Mouse (Mus musculus) cortical plate, adult 2 months (tissue): ENCODE measurements around the gene Cep78. TPM values are rescaled to one million over a fixed set of nuclear protein-coding genes. Genes with fewer than 3 reads are reported as not detected.
A peak's percentile ranks its signal among the peaks of the same experiment; 100 is the strongest.

ENCODE experiments used
- H3K27ac ChIP-seq: fragments of 200-500 bp; 2 replicates; pipeline ENCODE4 v1.5.1; 2012; ENCODE audit warnings: low read length, control low read depth, inconsistent platforms; ENCODE audit not compliant: insufficient read depth
- H3K4me1 ChIP-seq: fragments of 200-500 bp; 2 replicates; pipeline ENCODE4 v1.6.1; 2011; ENCODE audit warnings: low read length; ENCODE audit not compliant: control insufficient read depth, insufficient read depth
- H3K4me3 ChIP-seq: fragments of 200-500 bp; 2 replicates; pipeline ENCODE4 v1.5.1; 2011; ENCODE audit warnings: mild to moderate bottlenecking, low read length, control low read depth; ENCODE audit not compliant: insufficient read depth
- CTCF ChIP-seq: fragments of 200-500 bp; IDR thresholded peaks from 2 replicates; pipeline ENCODE4 v1.5.1; 2011; ENCODE audit warnings: mild to moderate bottlenecking, control low read depth, low read length; ENCODE audit not compliant: insufficient read depth; ENCODE audit errors: extremely low read depth
- POLR2A ChIP-seq: fragments of 200-500 bp; IDR thresholded peaks from 2 replicates; pipeline ENCODE4 v1.6.1; 2011; ENCODE audit warnings: mild to moderate bottlenecking, low read length, control low read depth; ENCODE audit not compliant: insufficient read depth; ENCODE audit errors: extremely low read depth
- polyA plus RNA-seq: library from polyadenylated mRNA; depleted of rRNA; stranded (reverse); fragments of >200 nt; gene quantifications from 2 replicates; pipeline ENCODE4 v1.2.3, GENCODE M21; 2012

Gene Cep78
- polyA plus RNA-seq, 1 experiment = 9.0 TPM

GRCm38 (mm10) chr19:15946663-15947062, 38.1 kb downstream of the Cep78 start:
- Histone ChIP-seq H3K4me3 (no peak overlapping the region), H3K27ac (no peak overlapping the region), H3K4me1 (no peaks in the 10 kb centered on the region)
- TF ChIP-seq CTCF (no peak), POLR2A (no peak)

GRCm38 (mm10) chr19:15943117-15943423, 41.7 kb downstream of the Cep78 start:
- no peaks in the 10 kb centered on the region for H3K4me1 ChIP-seq
- H3K4me3 ChIP-seq = no peak overlapping the region
- no peak overlapping the region for H3K27ac ChIP-seq
- no peak for TF ChIP-seq CTCF
- no peak for TF ChIP-seq POLR2A

DNA sequence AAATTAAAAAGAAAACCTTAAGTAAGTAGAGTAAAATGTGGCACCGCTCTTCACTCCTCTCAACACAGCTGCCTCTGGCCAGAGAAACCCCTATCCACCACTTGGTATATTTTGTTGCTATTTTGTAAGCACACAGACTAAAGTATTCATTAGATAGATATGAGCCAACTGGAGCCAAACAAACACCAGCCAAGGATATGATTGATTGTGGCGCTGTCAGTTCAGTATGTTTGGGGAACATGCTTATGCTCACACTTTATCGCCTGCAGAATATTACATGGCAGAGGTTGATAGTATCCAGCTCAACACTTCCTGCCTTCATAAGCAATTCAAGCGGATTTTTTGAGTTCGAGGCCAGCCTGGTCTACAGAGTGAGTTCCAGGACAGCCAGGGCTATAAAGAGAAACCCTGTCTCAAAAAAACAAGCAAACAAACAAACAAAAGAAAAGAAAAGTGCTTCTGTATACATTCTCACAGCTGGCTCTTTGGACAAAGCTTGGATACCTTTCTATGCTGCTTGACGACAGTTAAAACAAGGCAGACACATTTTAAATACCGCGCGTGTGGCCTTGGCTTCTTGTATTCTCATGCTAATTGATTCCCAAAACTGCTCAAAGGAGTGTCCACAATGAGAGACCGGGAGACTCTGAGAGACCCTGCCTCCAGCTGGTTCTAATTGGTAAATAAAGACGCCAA, 42.2 kb downstream of the Cep78 start:
- no peaks in the 10 kb centered on the region for H3K4me1 ChIP-seq
- TF ChIP-seq CTCF = no peak
- TF ChIP-seq POLR2A = no peak
- H3K4me3 ChIP-seq = no peak overlapping the region
- H3K27ac ChIP-seq = no peak overlapping the region

GRCm38 (mm10) chr19:15941399-15941798, 43.4 kb downstream of the Cep78 start:
- TF ChIP-seq POLR2A (no peak), CTCF (no peak)
- Histone ChIP-seq H3K4me3 (no peak overlapping the region), H3K27ac (no peak overlapping the region), H3K4me1 (no peaks in the 10 kb centered on the region)

GRCm38 (mm10) chr19:15925719-15926045, 59.1 kb downstream of the Cep78 start:
- H3K4me1 ChIP-seq = no peaks in the 10 kb centered on the region
- no peak overlapping the region for H3K27ac ChIP-seq
- no peak for TF ChIP-seq CTCF
- no peak for TF ChIP-seq POLR2A
- H3K4me3 ChIP-seq = peak overlapping the region; percentile 43; the same call in 1 of the 2 replicates

DNA sequence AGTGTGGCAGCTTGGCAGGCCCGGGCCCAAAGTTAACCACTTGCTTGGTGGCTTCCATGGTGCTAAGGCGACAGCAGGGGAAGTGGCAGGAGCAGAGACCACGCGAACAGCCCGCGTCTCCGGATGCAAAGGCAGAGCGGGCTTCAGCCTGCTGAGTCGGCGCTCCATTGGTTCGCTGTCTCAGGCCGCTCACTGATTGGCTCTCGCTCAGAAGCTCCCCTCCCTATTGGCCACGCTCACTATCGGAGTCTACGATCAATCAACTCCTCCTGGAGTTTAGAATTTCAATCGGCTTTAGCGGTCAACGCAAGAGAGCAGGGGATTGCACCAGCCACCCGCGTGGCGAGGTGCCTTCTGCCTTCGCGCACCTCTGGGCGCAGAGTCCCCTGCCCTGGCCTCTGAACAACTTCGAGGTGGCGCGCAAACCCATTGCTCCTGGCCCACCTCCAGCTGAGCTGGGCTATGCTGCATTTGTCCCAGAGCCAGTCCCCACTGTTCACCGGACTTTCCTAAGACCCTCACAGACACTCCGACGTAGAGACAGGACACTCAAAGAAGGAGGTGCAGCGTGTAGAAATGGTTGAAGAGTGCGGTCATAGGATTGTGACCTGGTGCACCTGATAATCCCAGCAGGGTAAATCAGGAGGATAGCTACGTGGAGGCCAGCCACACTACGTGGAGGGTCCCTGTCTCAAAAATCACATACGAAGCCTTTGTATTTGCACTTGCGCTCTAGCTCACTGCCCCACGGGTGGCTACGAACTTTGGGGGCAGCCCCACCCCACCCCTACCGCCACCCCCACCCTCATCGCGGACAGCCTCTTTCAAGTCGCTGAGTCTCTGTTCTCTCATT, 59.7 kb downstream of the Cep78 start:
- Histone ChIP-seq H3K27ac (peak overlapping the region; percentile 34), H3K4me1 (no peaks in the 10 kb centered on the region), H3K4me3 (peak overlapping the region; percentile 43)
- TF ChIP-seq POLR2A = peak; percentile 67; the same call in 1 of the 2 replicates
- no peak for TF ChIP-seq CTCF

DNA sequence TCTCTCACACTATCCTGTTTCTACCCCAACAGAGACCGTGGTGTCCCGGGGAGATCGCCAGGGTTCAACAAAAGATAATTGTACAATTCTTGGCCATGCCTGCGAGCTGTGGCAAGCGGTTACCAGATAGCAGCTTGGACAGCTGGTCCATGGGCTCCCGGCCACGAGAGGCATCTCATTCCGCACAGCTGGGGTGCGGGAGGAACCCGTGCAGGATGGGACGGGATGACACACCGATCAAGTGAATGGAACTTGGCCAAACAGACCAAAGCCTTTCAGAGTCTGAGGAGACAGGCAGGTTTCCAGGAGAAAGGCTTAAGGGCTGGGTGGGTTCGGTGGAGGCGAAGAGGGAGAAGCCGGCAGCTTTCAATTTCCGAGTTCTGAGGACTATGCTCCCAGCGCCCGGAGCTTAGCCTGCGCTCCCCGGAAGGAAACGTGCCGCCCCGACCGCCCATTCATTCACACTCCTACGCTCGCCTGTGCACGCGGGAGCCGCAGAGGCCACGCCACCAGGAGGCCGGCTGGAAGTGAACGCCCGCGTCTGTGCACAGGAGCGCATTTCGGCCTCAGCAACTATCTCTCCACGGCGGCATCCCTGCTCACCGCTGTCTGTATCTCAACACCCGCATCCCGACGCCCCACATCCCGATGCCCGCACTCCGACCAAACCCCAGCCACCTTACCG, 60.5 kb downstream of the Cep78 start:
- Histone ChIP-seq H3K4me3 (peak overlapping the region; percentile 43), H3K27ac (peak overlapping the region; percentile 34), H3K4me1 (no peaks in the 10 kb centered on the region)
- TF ChIP-seq CTCF (no peak), POLR2A (no peak)

GRCm38 (mm10) chr19:15923426-15923825, 61.4 kb downstream of the Cep78 start:
- H3K27ac ChIP-seq = peak overlapping the region; percentile 44
- H3K4me3 ChIP-seq = peak overlapping the region; percentile 43
- H3K4me1 ChIP-seq = no peaks in the 10 kb centered on the region
- no peak for TF ChIP-seq POLR2A
- TF ChIP-seq CTCF = no peak

DNA sequence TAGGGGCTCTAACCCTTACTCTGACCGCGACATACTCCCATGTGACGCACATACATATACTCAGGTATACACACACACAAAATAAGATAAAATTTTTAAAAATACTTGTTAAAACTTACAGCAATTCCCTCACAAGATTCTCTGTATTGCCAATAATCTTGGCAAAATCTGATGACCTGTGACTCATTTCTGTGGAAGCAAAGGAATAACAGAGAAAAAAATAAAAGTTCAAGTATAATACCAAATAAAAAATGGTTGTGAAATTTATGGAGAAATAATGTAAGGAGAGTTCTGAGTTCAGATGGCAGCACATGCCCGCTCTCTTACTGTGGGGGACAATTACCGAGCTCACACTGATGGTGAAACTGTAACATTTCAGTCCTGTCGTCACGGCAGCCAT, 65.5 kb downstream of the Cep78 start:
- TF ChIP-seq POLR2A (no peak), CTCF (no peak)
- Histone ChIP-seq H3K4me1 (no peaks in the 10 kb centered on the region), H3K27ac (no peak overlapping the region), H3K4me3 (no peak overlapping the region)
